Mouse (Mus musculus): ENCODE results near the gene Chrna5. TPM values are rescaled to one million over a fixed set of nuclear protein-coding genes. Genes with fewer than 3 reads are reported as not detected.
"Not testable (repeated sequence)": the region's sequence is repeated elsewhere in the genome, so short reads cannot be mapped to it uniquely, and the experiment has no call there.

Gene Chrna5
- polyA plus RNA-seq (2015; fragmentation: Nextera tagmentation; extraction: Ambion mirVana): 0.05 TPM in 1 of 2 replicates, not detected in the other

GRCm38 (mm10) chr9:54980674-54981073, at the start of gene Chrna5:
Gene Chrna5, plus strand, starts transcription at chr9:54980880.
- Histone ChIP-seq H3K9me3 (ENCODE audit: low read length) (no peaks in the 10 kb centered on the region), H3K27ac (ENCODE audit: low read length) (no peak within 1 kb of the TSS), H3K9ac (replicated peaks; ENCODE audit: low read depth) (no peak within 1 kb of the TSS), H3K36me3 (ENCODE audit: insufficient read depth, low read length) (no peaks in the 10 kb centered on the region), H3K4me3 (ENCODE audit: low read depth, low read length) (peak within 1 kb of the TSS; percentile 56), H3K4me1 (ENCODE audit: insufficient read depth, low read depth, low read length) (no peaks in the 10 kb centered on the region; the same call in 1 of the 2 replicates), H3K27me3 (replicated peaks; ENCODE audit: insufficient read depth, low read length) (peaks cover 12% of the 10 kb centered on the region), H3K4me2 (replicated peaks; ENCODE audit: low read depth, low read length) (peak within 1 kb of the TSS; percentile 96)
- WGBS: 70% methylated on average over 8 of the region's 8 CpGs
- ATAC-seq (no peak), DNase-seq (ENCODE audit: low spot score) (no peak)
- TF ChIP-seq EP300 (IDR thresholded peaks at IDR 0.05) (no peak), CTCF (IDR thresholded peaks at IDR 0.05) (no peak)

GRCm38 (mm10) chr9:54931765-54932164, 48.9 kb upstream of the Chrna5 start:
- Histone ChIP-seq H3K4me1 (ENCODE audit: insufficient read depth, low read depth, low read length) (no peaks in the 10 kb centered on the region), H3K9me3 (ENCODE audit: low read length) (no peaks in the 10 kb centered on the region), H3K27ac (ENCODE audit: low read length) (no peak overlapping the region), H3K4me3 (ENCODE audit: low read depth, low read length) (no peak overlapping the region), H3K4me2 (replicated peaks; ENCODE audit: low read depth, low read length) (no peak overlapping the region), H3K36me3 (ENCODE audit: insufficient read depth, low read length) (no peaks in the 10 kb centered on the region), H3K9ac (replicated peaks; ENCODE audit: low read depth) (no peak overlapping the region), H3K27me3 (replicated peaks; ENCODE audit: insufficient read depth, low read length) (no peaks in the 10 kb centered on the region)
- WGBS: 19% methylated on average over 1 of the region's 1 CpGs
- TF ChIP-seq EP300 (IDR thresholded peaks at IDR 0.05): no peak
- TF ChIP-seq CTCF (IDR thresholded peaks at IDR 0.05): peak; percentile 26
- no peak for DNase-seq (ENCODE audit: low spot score)
- ATAC-seq: no peak

- Histone ChIP-seq H3K36me3 (ENCODE audit: insufficient read depth, low read length) (no peaks in the 10 kb centered on the region), H3K9me3 (ENCODE audit: low read length) (no peaks in the 10 kb centered on the region), H3K27ac (ENCODE audit: low read length) (no peak overlapping the region), H3K27me3 (replicated peaks; ENCODE audit: insufficient read depth, low read length) (no peaks in the 10 kb centered on the region), H3K4me3 (ENCODE audit: low read depth, low read length) (no peak overlapping the region), H3K4me2 (replicated peaks; ENCODE audit: low read depth, low read length) (no peak overlapping the region), H3K4me1 (ENCODE audit: insufficient read depth, low read depth, low read length) (no peaks in the 10 kb centered on the region), H3K9ac (replicated peaks; ENCODE audit: low read depth) (no peak overlapping the region)
- 64% methylated on average over 2 of the region's 2 CpGs for WGBS
- no peak for TF ChIP-seq EP300 (IDR thresholded peaks at IDR 0.05)
- DNase-seq (ENCODE audit: low spot score): no peak
- ATAC-seq: no peak
Measured at GRCm38 (mm10) chr9:54932379-54932778, 48.3 kb upstream of the Chrna5 start.

GRCm38 (mm10) chr9:54942071-54942470, 38.6 kb upstream of the Chrna5 start:
- Histone ChIP-seq H3K4me3 (ENCODE audit: low read depth, low read length) (no peak overlapping the region), H3K9ac (replicated peaks; ENCODE audit: low read depth) (no peak overlapping the region), H3K4me1 (ENCODE audit: insufficient read depth, low read depth, low read length) (no peaks in the 10 kb centered on the region), H3K27ac (ENCODE audit: low read length) (no peak overlapping the region), H3K36me3 (ENCODE audit: insufficient read depth, low read length) (no peaks in the 10 kb centered on the region), H3K9me3 (ENCODE audit: low read length) (no peaks in the 10 kb centered on the region), H3K4me2 (replicated peaks; ENCODE audit: low read depth, low read length) (no peak overlapping the region), H3K27me3 (replicated peaks; ENCODE audit: insufficient read depth, low read length) (no peaks in the 10 kb centered on the region)
- 84% methylated on average over 4 of the region's 4 CpGs for WGBS
- no peak for TF ChIP-seq CTCF (IDR thresholded peaks at IDR 0.05)
- no peak for TF ChIP-seq EP300 (IDR thresholded peaks at IDR 0.05)
- no peak for ATAC-seq
- no peak for DNase-seq (ENCODE audit: low spot score)

GRCm38 (mm10) chr9:54944467-54944866, 36.2 kb upstream of the Chrna5 start:
- Histone ChIP-seq H3K4me1 (ENCODE audit: insufficient read depth, low read depth, low read length) (no peaks in the 10 kb centered on the region), H3K27me3 (replicated peaks; ENCODE audit: insufficient read depth, low read length) (no peaks in the 10 kb centered on the region), H3K9me3 (ENCODE audit: low read length) (no peaks in the 10 kb centered on the region), H3K27ac (ENCODE audit: low read length) (no peak overlapping the region), H3K4me2 (replicated peaks; ENCODE audit: low read depth, low read length) (no peak overlapping the region), H3K9ac (replicated peaks; ENCODE audit: low read depth) (no peak overlapping the region), H3K4me3 (ENCODE audit: low read depth, low read length) (no peak overlapping the region), H3K36me3 (ENCODE audit: insufficient read depth, low read length) (no peaks in the 10 kb centered on the region)
- DNase-seq (ENCODE audit: low spot score): no peak
- TF ChIP-seq EP300 (IDR thresholded peaks at IDR 0.05) (no peak), CTCF (IDR thresholded peaks at IDR 0.05) (no peak)
- no peak for ATAC-seq
- 66% methylated on average over 2 of the region's 2 CpGs for WGBS

GRCm38 (mm10) chr9:54946256-54946655, 34.4 kb upstream of the Chrna5 start:
- Histone ChIP-seq H3K4me3 (ENCODE audit: low read depth, low read length) (no peak overlapping the region), H3K27me3 (replicated peaks; ENCODE audit: insufficient read depth, low read length) (no peaks in the 10 kb centered on the region), H3K4me1 (ENCODE audit: insufficient read depth, low read depth, low read length) (peaks cover 1% of the 10 kb centered on the region; the same call in 1 of the 2 replicates), H3K9ac (replicated peaks; ENCODE audit: low read depth) (no peak overlapping the region), H3K27ac (ENCODE audit: low read length) (no peak overlapping the region), H3K36me3 (ENCODE audit: insufficient read depth, low read length) (no peaks in the 10 kb centered on the region), H3K4me2 (replicated peaks; ENCODE audit: low read depth, low read length) (no peak overlapping the region), H3K9me3 (ENCODE audit: low read length) (no peaks in the 10 kb centered on the region)
- no peak for DNase-seq (ENCODE audit: low spot score)
- WGBS: 72% methylated on average over 16 of the region's 16 CpGs
- ATAC-seq: no peak
- TF ChIP-seq CTCF (IDR thresholded peaks at IDR 0.05) (no peak), EP300 (IDR thresholded peaks at IDR 0.05) (no peak)

- DNase-seq (ENCODE audit: low spot score) (no peak), ATAC-seq (no peak)
- Histone ChIP-seq H3K9me3 (ENCODE audit: low read length) (no peaks in the 10 kb centered on the region), H3K27me3 (replicated peaks; ENCODE audit: insufficient read depth, low read length) (no peaks in the 10 kb centered on the region), H3K36me3 (ENCODE audit: insufficient read depth, low read length) (0 out of 2 replicates have a peak, but pooled peaks cover under 1% of the 10 kb centered on the region), H3K4me2 (replicated peaks; ENCODE audit: low read depth, low read length) (no peak overlapping the region), H3K27ac (ENCODE audit: low read length) (no peak overlapping the region), H3K4me3 (ENCODE audit: low read depth, low read length) (no peak overlapping the region), H3K9ac (replicated peaks; ENCODE audit: low read depth) (no peak overlapping the region), H3K4me1 (ENCODE audit: insufficient read depth, low read depth, low read length) (peaks cover 7% of the 10 kb centered on the region; the same call in 1 of the 2 replicates)
- TF ChIP-seq CTCF (IDR thresholded peaks at IDR 0.05) (no peak), EP300 (IDR thresholded peaks at IDR 0.05) (no peak)
Measured at GRCm38 (mm10) chr9:54949465-54949864, 31.2 kb upstream of the Chrna5 start.

GRCm38 (mm10) chr9:54950162-54950561, 30.5 kb upstream of the Chrna5 start:
- H3K36me3 ChIP-seq (ENCODE audit: insufficient read depth, low read length); H3K27me3 ChIP-seq (replicated peaks; ENCODE audit: insufficient read depth, low read length); H3K9me3 ChIP-seq (ENCODE audit: low read length); DNase-seq (ENCODE audit: low spot score); H3K4me1 ChIP-seq (ENCODE audit: insufficient read depth, low read depth, low read length); ATAC-seq: not testable (repeated sequence)
- 52% methylated on average over 8 of the region's 8 CpGs for WGBS
- peak overlapping the region; percentile 19; the same call in 1 of the 2 replicates for H3K9ac ChIP-seq (replicated peaks; ENCODE audit: low read depth)
- peak overlapping the region; percentile 90 for H3K4me3 ChIP-seq (ENCODE audit: low read depth, low read length)
- peak overlapping the region; percentile 58; the same call in 1 of the 2 replicates for H3K27ac ChIP-seq (ENCODE audit: low read length)
- H3K4me2 ChIP-seq (replicated peaks; ENCODE audit: low read depth, low read length): peak overlapping the region; percentile 74

Data from lung, postnatal 0 days (tissue).